Mouse (Mus musculus) ovary, adult 18-20 months (tissue): ENCODE results near the gene Rsl1d1.
A peak's percentile ranks its signal among the peaks of the same experiment; 100 is the strongest.

ENCODE experiments used
- DNase-seq: peaks from one replicate; pipeline ENCODE4 v3.0.0; 2022; ENCODE audit warnings: low spot score, mixed read lengths

Gene Rsl1d1

GRCm38 (mm10) chr16:11202571-11203554 lies at the start of gene Rsl1d1:
Gene Rsl1d1, minus strand, starts transcription at chr16:11203331.
- peak; percentile 82 for DNase-seq

GRCm38 (mm10) chr16:11247791-11248190 lies 44.7 kb upstream of the Rsl1d1 start:
- peak; percentile 33 for DNase-seq

- no peak for DNase-seq
Observed at GRCm38 (mm10) chr16:11245767-11246166, 42.6 kb upstream of the Rsl1d1 start.

- no peak for DNase-seq
Observed at GRCm38 (mm10) chr16:11242401-11242800, 39.3 kb upstream of the Rsl1d1 start.

- no peak for DNase-seq
Observed at GRCm38 (mm10) chr16:11217801-11218200, 14.7 kb upstream of the Rsl1d1 start.

- DNase-seq: no peak
Observed at GRCm38 (mm10) chr16:11203600-11204390, 664 bp upstream of the Rsl1d1 start.

GRCm38 (mm10) chr16:11201740-11202394 lies 1.3 kb downstream of the Rsl1d1 start:
- DNase-seq: no peak

- no peak for DNase-seq
Observed at GRCm38 (mm10) chr16:11200247-11200646, 2.9 kb downstream of the Rsl1d1 start.

GRCm38 (mm10) chr16:11198467-11198866 lies 4.7 kb downstream of the Rsl1d1 start:
- DNase-seq: no peak

- DNase-seq: no peak
Observed at GRCm38 (mm10) chr16:11197052-11197451, 6.1 kb downstream of the Rsl1d1 start.

- DNase-seq: no peak
Observed at GRCm38 (mm10) chr16:11193231-11193630, 9.9 kb downstream of the Rsl1d1 start.

- DNase-seq: no peak
Observed at GRCm38 (mm10) chr16:11190150-11190549, 13.0 kb downstream of the Rsl1d1 start.

- no peak for DNase-seq
Observed at GRCm38 (mm10) chr16:11177404-11177803, 25.7 kb downstream of the Rsl1d1 start.

GRCm38 (mm10) chr16:11176884-11177244 lies 26.3 kb downstream of the Rsl1d1 start:
- no peak for DNase-seq

- DNase-seq: peak; percentile 84
Observed at GRCm38 (mm10) chr16:11176208-11176883, 26.8 kb downstream of the Rsl1d1 start, which contains the start of gene Zc3h7a. Gene Zc3h7a, minus strand, starts transcription at chr16:11176393.

GRCm38 (mm10) chr16:11175489-11176207 lies 27.5 kb downstream of the Rsl1d1 start:
- DNase-seq: peak; percentile 47

- no peak for DNase-seq
Observed at GRCm38 (mm10) chr16:11175100-11175488, 28.0 kb downstream of the Rsl1d1 start.

GRCm38 (mm10) chr16:11174671-11175081 lies 28.5 kb downstream of the Rsl1d1 start:
- no peak for DNase-seq

GRCm38 (mm10) chr16:11171679-11172078 lies 31.5 kb downstream of the Rsl1d1 start:
- no peak for DNase-seq

- no peak for DNase-seq
Observed at GRCm38 (mm10) chr16:11166431-11166830, 36.7 kb downstream of the Rsl1d1 start.

- DNase-seq: no peak
Observed at GRCm38 (mm10) chr16:11164695-11165255, 38.4 kb downstream of the Rsl1d1 start.
